Mouse (Mus musculus) olfactory bulb, adult 2 months (tissue): ENCODE results near the gene Ahsg.

Experiments used
- CTCF ChIP-seq: fragments of 200-500 bp; IDR thresholded peaks from 2 replicates; pipeline ENCODE4 v1.5.1; 2012; ENCODE audit warnings: low read depth, mild to moderate bottlenecking, low read length, moderate library complexity; ENCODE audit not compliant: insufficient read depth
- POLR2A ChIP-seq: fragments of 200-500 bp; IDR thresholded peaks from 2 replicates; pipeline ENCODE4 v1.6.1; 2012; ENCODE audit warnings: mild to moderate bottlenecking, low read depth, low read length, moderate library complexity; ENCODE audit not compliant: insufficient read depth

DNA sequence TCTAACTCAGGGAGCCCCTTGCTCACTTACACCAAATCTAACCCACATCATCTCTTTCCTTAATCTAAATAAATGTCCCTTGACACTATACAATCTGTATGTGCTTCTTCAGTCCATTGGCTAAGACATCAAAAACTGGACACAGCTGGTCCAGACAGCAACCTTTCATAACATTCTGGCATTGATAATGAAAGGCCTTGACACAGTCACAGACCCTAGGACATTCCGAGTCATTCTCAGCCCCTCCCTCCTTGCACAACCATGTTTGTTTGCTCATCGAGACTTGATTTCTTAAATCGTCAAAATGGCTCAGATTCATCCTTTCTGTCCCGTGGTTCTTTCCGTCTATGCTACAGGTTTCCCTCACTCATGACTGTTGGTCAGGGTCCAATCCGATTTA lies 18.2 kb downstream of the Ahsg start:
- TF ChIP-seq POLR2A (no peak), CTCF (no peak)
